Mouse (Mus musculus): Measurements from ENCODE around the gene Fras1. TPM values are rescaled to one million over a fixed set of nuclear protein-coding genes. Genes with fewer than 3 reads are reported as not detected.
A peak's percentile ranks its signal among the peaks of the same experiment; 100 is the strongest.

Gene Fras1
- total and polyA plus RNA-seq, 3 experiments = not detected

DNA sequence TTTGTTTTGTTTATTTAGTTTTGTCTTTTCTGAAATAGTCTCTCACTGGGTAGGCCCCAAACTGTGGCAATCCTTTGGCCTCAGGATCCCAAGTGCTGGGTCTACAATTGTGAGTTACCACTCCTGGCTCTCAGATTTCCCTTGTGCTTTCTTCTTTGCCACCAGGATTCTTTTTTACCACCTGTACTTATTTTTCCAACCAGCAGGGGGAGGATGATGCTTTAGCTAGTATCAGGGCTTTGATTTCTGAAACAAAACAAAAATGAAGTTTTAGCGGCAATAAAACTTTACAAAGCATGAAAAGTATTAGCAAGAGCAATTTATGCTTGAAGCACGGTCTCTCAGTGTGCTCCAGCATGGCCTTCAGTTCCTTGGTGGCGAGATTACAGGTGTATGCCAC is 39.8 kb upstream of the Fras1 start:
- Histone ChIP-seq H3K79me2 (ENCODE audit: control insufficient read depth, insufficient read depth, low read length, poor library complexity) (no peaks in the 10 kb centered on the region), H3K36me3 (ENCODE audit: control insufficient read depth in 1 of 2, insufficient read depth in 2 of 2, low read length in 2 of 2) (no peaks in the 10 kb centered on the region), H3K9me3 (replicated peaks; ENCODE audit: insufficient read depth, low read length) (no peaks in the 10 kb centered on the region), H3K9ac (ENCODE audit: control insufficient read depth, low read depth, low read length, poor library complexity, severe bottlenecking) (no peak overlapping the region), H3K27me3 (ENCODE audit: control insufficient read depth in 1 of 2, insufficient read depth in 2 of 2, low read length in 2 of 2) (no peaks in the 10 kb centered on the region; a peak in 1 of 4 replicates), H3K27ac (ENCODE audit: control insufficient read depth, low read depth, low read length) (no peak overlapping the region), H3K4me1 (ENCODE audit: control insufficient read depth in 1 of 2, insufficient read depth in 2 of 2, low read length in 2 of 2) (no peaks in the 10 kb centered on the region), H3K4me3 (ENCODE audit: control insufficient read depth in 1 of 2, insufficient read depth in 1 of 2, low read depth in 2 of 2, low read length in 2 of 2) (no peak overlapping the region)
- DNase-seq (ENCODE audit: low read depth, low spot score) = peak; percentile 38
- TF ChIP-seq SMC3 (IDR thresholded peaks at IDR 0.05; ENCODE audit: low read depth, low read length) = peak; percentile 83
- TF ChIP-seq ZC3H11A (IDR thresholded peaks at IDR 0.05; ENCODE audit: low read depth, low read length) = peak; percentile 36
- TF ChIP-seq POLR2AphosphoS5 (IDR thresholded peaks at IDR 0.05; ENCODE audit: borderline replicate concordance, low read depth, low read length) = no peak
- TF ChIP-seq CTCF (IDR thresholded peaks at IDR 0.05 in 2 of 3, conservative IDR thresholded peaks at IDR 0.05 in 1 of 3; ENCODE audit: control insufficient read depth in 1 of 3, insufficient read depth in 1 of 3, low read depth in 2 of 3, low read length in 3 of 3, poor library complexity in 1 of 3, severe bottlenecking in 1 of 3) = peak in 2 of 3 experiments; percentile 54 to 68; a peak in 4 of 6 replicates
- TF ChIP-seq POLR2A (IDR thresholded peaks at IDR 0.05; ENCODE audit: control insufficient read depth in 1 of 2, insufficient read depth in 1 of 2, low read depth in 1 of 2, low read length in 2 of 2, poor library complexity in 1 of 2) = no peak
- peak; percentile 63 for TF ChIP-seq RAD21 (IDR thresholded peaks at IDR 0.05; ENCODE audit: low read depth, low read length)

DNA sequence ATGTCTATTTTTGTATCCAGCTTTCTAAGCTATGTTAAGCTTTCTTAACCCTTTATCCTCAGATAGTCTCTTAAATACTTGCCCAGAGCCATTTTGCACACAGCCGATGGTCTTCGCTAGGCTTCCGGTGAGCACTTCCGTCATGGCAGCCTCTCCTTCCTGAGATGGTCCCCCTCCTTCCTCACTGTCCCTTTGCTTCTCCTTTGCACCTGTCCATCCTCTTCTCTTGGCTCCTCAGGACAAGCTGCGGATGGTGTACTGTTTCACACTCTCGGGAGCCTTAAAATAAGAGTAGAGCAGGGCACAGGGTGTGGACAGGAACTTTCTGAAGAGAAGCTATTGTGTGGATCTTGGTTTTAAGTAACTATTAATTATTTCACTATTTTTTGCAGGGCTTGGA is 33.2 kb upstream of the Fras1 start:
- no peaks in the 10 kb centered on the region for H3K4me1 ChIP-seq (ENCODE audit: control insufficient read depth in 1 of 2, insufficient read depth in 2 of 2, low read length in 2 of 2)
- H3K4me3 ChIP-seq (ENCODE audit: control insufficient read depth in 1 of 2, insufficient read depth in 1 of 2, low read depth in 2 of 2, low read length in 2 of 2) = no peak overlapping the region
- H3K9ac ChIP-seq (ENCODE audit: control insufficient read depth, low read depth, low read length, poor library complexity, severe bottlenecking) = no peak overlapping the region
- H3K27ac ChIP-seq (ENCODE audit: control insufficient read depth, low read depth, low read length) = no peak overlapping the region
- no peaks in the 10 kb centered on the region for H3K9me3 ChIP-seq (replicated peaks; ENCODE audit: insufficient read depth, low read length)
- no peak for TF ChIP-seq TAL1 (IDR thresholded peaks at IDR 0.05; ENCODE audit: low read length)
- TF ChIP-seq ZMIZ1 (IDR thresholded peaks at IDR 0.05; ENCODE audit: low read depth, low read length) = no peak
- TF ChIP-seq MXI1 (IDR thresholded peaks at IDR 0.05; ENCODE audit: low read depth, low read length) = no peak
- no peak for TF ChIP-seq ZKSCAN1 (IDR thresholded peaks at IDR 0.05; ENCODE audit: low read depth, low read length)
- TF ChIP-seq CTCF (IDR thresholded peaks at IDR 0.05 in 2 of 3, conservative IDR thresholded peaks at IDR 0.05 in 1 of 3; ENCODE audit: control insufficient read depth in 1 of 3, insufficient read depth in 1 of 3, low read depth in 2 of 3, low read length in 3 of 3, poor library complexity in 1 of 3, severe bottlenecking in 1 of 3) = no peak
- no peak for TF ChIP-seq RAD21 (IDR thresholded peaks at IDR 0.05; ENCODE audit: low read depth, low read length)
- no peak for TF ChIP-seq ZC3H11A (IDR thresholded peaks at IDR 0.05; ENCODE audit: low read depth, low read length)
- TF ChIP-seq ELF1 (IDR thresholded peaks at IDR 0.05; ENCODE audit: low read depth, low read length) = no peak
- no peak for TF ChIP-seq POLR2A (IDR thresholded peaks at IDR 0.05; ENCODE audit: control insufficient read depth in 1 of 2, insufficient read depth in 1 of 2, low read depth in 1 of 2, low read length in 2 of 2, poor library complexity in 1 of 2)
- no peak for TF ChIP-seq TCF12 (IDR thresholded peaks at IDR 0.05; ENCODE audit: low read depth, low read length)
- TF ChIP-seq MYB (IDR thresholded peaks at IDR 0.05; ENCODE audit: low read depth, low read length) = no peak
- no peak for TF ChIP-seq USF1 (IDR thresholded peaks at IDR 0.05; ENCODE audit: low read depth, low read length)
- TF ChIP-seq ZNF384 (IDR thresholded peaks at IDR 0.05; ENCODE audit: low read depth, low read length) = no peak
- no peaks in the 10 kb centered on the region for H3K36me3 ChIP-seq (ENCODE audit: control insufficient read depth in 1 of 2, insufficient read depth in 2 of 2, low read length in 2 of 2)
- H3K79me2 ChIP-seq (ENCODE audit: control insufficient read depth, insufficient read depth, low read length, poor library complexity) = no peaks in the 10 kb centered on the region
- DNase-seq (ENCODE audit: low read depth, low spot score) = no peak
- H3K27me3 ChIP-seq (ENCODE audit: control insufficient read depth in 1 of 2, insufficient read depth in 2 of 2, low read length in 2 of 2) = no peaks in the 10 kb centered on the region; a peak in 1 of 4 replicates

Measured in MEL (cell line).